Mouse (Mus musculus) cerebellum, postnatal 36 days (tissue): ENCODE data around the gene Gm21858.
"Not testable (repeated sequence)": the region's sequence is repeated elsewhere in the genome, so short reads cannot be mapped to it uniquely, and the experiment has no call there.

Source experiments
- DNase-seq, 2 experiments: peaks; one replicate each; pipeline ENCODE4 v3.0.0; 2021 to 2022; ENCODE audit warnings: mixed read lengths in 2 of 2

The Gm21858 gene

DNA sequence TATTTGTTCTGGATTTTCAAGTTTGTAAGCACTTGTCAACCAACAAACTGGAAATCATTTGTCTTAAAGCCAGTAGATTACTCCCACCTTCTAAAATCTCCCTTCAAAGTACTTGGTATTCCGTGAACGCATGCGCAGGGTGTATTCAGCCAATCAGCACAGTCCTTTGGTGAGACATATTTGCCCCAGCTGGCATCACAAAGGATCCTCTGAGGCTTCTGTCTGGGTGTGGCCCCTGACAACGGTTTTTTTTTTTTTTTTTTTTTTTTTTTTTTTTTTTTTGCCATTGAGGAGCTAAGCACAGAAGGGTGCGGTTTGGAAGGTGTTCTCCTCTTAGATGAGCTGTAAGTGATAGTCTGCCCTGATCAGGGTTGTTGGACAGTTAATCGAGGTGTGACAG is at the start of gene Gm21858:
Gene Gm21858 (plus strand): TSS at position 301 of the 400 bp plus-strand sequence.
- DNase-seq, result not testable (repeated sequence)
